Mouse (Mus musculus) central nervous system, embryonic 18 days (tissue): Measurements from ENCODE around the gene B3gnt8. TPM values are rescaled to one million over a fixed set of nuclear protein-coding genes. Genes with fewer than 3 reads are reported as not detected.

Experiments used
- polyA plus RNA-seq: library from polyadenylated mRNA; depleted of rRNA; stranded (reverse); fragments of >200 nt; gene quantifications from 2 replicates; pipeline ENCODE4 v1.2.3, GENCODE M21; 2012; rRNA removed

Gene B3gnt8
- 0.56 and 1.0 TPM in 2 replicates for polyA plus RNA-seq

GRCm38 (mm10) chr7:25626509-25627430 is at the start of gene B3gnt8:
B3gnt8 (plus strand) TSS chr7:25626654.

GRCm38 (mm10) chr7:25615706-25616011 is 10.8 kb upstream of the B3gnt8 start, which contains the start of gene Erich4:
Erich4 (minus strand) TSS chr7:25615892.

GRCm38 (mm10) chr7:25618865-25619721 is 7.4 kb upstream of the B3gnt8 start, which contains the start of gene Dmac2:
Dmac2 (plus strand) TSS chr7:25619414.

GRCm38 (mm10) chr7:25658657-25659472 is 32.4 kb downstream of the B3gnt8 start, which contains the start of the genes Bckdha and Exosc5:
Bckdha (minus strand) TSS chr7:25658981.
Exosc5 (plus strand) TSS chr7:25659164.

GRCm38 (mm10) chr7:25674719-25675300 is 48.4 kb downstream of the B3gnt8 start, which contains the start of gene Tmem91:
Tmem91 (minus strand) TSS chr7:25675166.

GRCm38 (mm10) chr7:25680514-25681258 is 54.2 kb downstream of the B3gnt8 start, which contains the start of gene B9d2:
B9d2 (plus strand) TSS chr7:25680780.

Other genes with a start within 250 kb of the B3gnt8 start
- 8.9 and 11.3 TPM in 2 replicates for gene Lipe, start 227.9 kb upstream of the B3gnt8 start, polyA plus RNA-seq
- 0.15 and 0.22 TPM in 2 replicates for gene Cxcl17, start 213.8 kb upstream of the B3gnt8 start, polyA plus RNA-seq
- gene Ceacam1, start 149.1 kb upstream of the B3gnt8 start, polyA plus RNA-seq, result 0.78 and 1.1 TPM in 2 replicates
- gene Ceacam2, start 86.8 kb upstream of the B3gnt8 start, polyA plus RNA-seq, result not detected in 2 replicates
- not detected in 2 replicates for gene Erich4, start 10.8 kb upstream of the B3gnt8 start, polyA plus RNA-seq
- 44.1 and 44.4 TPM in 2 replicates for gene Dmac2, start 7.2 kb upstream of the B3gnt8 start, polyA plus RNA-seq
- gene Bckdha, start 32.3 kb downstream of the B3gnt8 start, polyA plus RNA-seq, result 50.0 and 52.9 TPM in 2 replicates
- 29.8 and 29.9 TPM in 2 replicates for gene Exosc5, start 32.5 kb downstream of the B3gnt8 start, polyA plus RNA-seq
- 56.5 and 65.5 TPM in 2 replicates for gene Tmem91, start 48.5 kb downstream of the B3gnt8 start, polyA plus RNA-seq
- 49.4 and 49.6 TPM in 2 replicates for gene B9d2, start 54.1 kb downstream of the B3gnt8 start, polyA plus RNA-seq
- gene Tgfb1, start 60.3 kb downstream of the B3gnt8 start, polyA plus RNA-seq, result 3.3 and 3.9 TPM in 2 replicates
- gene Ccdc97, start 92.4 kb downstream of the B3gnt8 start, polyA plus RNA-seq, result 50.1 and 54.6 TPM in 2 replicates
- 32.9 and 40.1 TPM in 2 replicates for gene Hnrnpul1, start 128.1 kb downstream of the B3gnt8 start, polyA plus RNA-seq
- 11.3 and 11.6 TPM in 2 replicates for gene Axl, start 162.1 kb downstream of the B3gnt8 start, polyA plus RNA-seq
- 3.7 and 3.8 TPM in 2 replicates for gene Cyp2s1, start 190.3 kb downstream of the B3gnt8 start, polyA plus RNA-seq